Mouse (Mus musculus): ENCODE measurements at regions not wholly inside any gene's neighbourhood (a gene's known extent, or its start where the extent isn't known, plus 50 kb on each side); places are given as distances from the start of the nearest gene placed in this dataset.

DNA sequence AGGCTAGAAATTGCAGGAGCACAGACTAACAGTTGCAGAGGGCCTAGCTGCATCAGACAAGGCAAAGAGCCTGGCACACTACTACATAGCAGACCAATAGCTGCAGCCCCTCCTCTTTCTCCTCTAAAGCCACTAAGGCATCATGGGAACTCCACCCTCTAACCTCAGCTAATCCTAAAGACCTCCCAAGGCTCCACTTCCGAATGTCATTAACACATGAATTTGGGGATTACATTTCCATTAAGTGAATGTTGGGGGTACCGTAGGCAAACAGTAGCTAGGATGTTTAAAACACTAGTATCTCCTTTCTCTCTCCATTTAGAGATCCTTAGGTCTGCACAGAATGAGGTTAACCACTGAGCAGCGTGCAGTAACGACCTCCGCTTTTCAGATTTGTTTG, 173.1 kb downstream of the Sox4 start:
- no peak for TF ChIP-seq POLR2A (IDR thresholded peaks at IDR 0.05; ENCODE audit: borderline replicate concordance, insufficient read depth, low read length)
- no peak for TF ChIP-seq CTCF (IDR thresholded peaks at IDR 0.05; ENCODE audit: borderline replicate concordance, insufficient read depth, low read depth, low read length)
